Mouse (Mus musculus): ENCODE measurements around the gene Fam71e1.

The Fam71e1 gene

DNA sequence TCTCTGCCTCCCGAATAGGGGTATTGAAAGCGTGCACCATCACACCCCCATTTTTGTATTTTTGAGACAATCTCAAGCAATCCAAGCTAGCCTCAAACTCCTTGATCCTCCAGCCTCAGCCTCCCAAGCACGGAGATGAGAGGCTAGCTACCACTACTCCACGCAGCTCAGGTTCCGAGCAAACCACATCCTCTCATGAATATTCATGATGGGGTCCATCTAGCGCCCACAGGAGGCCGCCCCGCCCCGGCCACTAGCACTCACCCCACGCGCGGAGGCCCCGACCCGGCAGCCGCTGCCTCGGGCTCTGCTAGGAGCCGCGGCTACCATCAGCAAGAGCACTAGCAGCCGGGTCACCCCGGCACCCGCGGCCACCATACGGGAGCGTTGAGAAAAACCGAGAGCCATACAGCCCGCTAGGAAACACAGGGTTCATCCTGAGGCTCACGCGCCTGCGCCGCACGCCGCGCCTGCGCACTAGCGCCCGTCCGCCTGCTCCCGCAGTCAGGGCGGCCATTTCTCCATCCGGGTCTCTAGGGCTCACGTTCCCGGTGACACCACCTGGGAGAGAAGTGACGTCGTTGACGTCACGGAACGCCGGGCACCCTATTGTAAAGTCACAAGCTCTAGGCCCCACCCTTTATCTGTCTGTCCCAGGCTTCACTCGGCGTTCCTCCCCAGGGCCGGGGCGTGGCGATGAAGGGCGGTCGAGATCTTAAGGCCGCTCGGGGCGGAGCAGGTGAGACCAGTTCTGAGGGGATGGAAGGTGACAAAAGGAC is at the start of gene Fam71e1, which contains the start of gene Emc10:
Gene Fam71e1 (plus strand): TSS at position 590 of the 779 bp plus-strand sequence.
Gene Emc10 (minus strand): TSS at position 538 of the 779 bp plus-strand sequence.
- peak; percentile 96 for DNase-seq (ENCODE audit: low spot score in 2 of 2)

DNA sequence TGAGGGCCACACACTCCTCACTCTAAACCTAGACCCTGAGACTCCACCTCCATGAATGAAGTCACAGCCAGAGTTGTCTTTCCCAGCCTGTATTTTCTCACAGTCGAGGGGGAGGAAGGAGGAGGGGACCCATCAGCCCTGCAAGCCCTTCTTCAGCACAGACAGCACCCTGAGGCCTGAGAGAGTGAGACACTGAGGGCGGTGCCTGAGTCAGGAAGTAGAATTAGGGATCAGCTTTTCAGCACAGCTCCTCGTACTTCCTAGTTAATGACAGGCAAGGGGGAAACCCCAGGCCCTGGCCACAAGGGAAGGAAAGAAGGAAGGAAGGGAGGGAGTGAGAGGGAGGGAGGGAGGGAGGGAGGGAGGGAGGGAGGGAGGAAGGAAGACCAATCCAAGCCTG is 43.1 kb upstream of the Fam71e1 start:
- DNase-seq (ENCODE audit: low spot score in 2 of 2) = no peak

DNA sequence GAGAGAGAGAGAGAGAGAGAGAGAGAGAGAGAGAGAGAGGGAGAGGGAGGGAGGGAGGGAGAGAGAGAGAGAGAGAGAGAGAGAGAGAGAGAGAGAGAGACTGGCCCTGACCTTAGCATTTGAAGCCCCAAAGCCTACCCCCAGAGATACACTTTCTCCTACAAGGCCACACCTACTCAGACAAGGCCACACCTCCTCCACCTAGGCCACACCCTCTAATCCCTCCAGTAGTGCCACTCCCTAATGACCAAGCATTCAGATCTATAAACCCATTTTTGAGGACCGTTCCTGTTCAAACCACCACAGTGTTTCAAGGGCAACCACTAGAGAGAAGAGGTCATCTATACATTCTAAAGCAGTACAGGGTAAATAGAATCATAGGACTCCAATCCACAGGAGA is 40.1 kb upstream of the Fam71e1 start:
- peak in 1 of 2 experiments; percentile 7 for DNase-seq (ENCODE audit: low spot score in 2 of 2)

DNA sequence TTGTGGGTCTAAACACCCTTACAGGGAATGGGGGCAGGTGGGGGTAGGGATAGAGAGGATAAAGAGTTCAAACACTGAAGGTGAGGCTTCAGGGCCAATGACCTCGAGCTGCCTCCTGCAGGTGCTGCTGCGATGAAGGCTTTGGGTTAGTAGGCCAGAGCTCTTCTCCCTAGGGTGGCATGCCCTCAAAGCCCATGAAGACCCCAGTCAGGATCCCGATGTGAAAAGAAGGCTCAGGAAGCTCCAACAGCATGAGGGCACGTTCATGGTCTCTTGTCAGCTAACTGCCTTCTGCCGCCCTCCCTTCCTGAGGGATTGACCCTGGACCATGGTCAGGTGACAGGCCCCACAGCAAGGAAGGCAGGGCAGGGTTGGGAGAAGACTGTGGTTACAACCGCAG is 36.3 kb upstream of the Fam71e1 start:
- no peak for DNase-seq (ENCODE audit: low spot score in 2 of 2)

DNA sequence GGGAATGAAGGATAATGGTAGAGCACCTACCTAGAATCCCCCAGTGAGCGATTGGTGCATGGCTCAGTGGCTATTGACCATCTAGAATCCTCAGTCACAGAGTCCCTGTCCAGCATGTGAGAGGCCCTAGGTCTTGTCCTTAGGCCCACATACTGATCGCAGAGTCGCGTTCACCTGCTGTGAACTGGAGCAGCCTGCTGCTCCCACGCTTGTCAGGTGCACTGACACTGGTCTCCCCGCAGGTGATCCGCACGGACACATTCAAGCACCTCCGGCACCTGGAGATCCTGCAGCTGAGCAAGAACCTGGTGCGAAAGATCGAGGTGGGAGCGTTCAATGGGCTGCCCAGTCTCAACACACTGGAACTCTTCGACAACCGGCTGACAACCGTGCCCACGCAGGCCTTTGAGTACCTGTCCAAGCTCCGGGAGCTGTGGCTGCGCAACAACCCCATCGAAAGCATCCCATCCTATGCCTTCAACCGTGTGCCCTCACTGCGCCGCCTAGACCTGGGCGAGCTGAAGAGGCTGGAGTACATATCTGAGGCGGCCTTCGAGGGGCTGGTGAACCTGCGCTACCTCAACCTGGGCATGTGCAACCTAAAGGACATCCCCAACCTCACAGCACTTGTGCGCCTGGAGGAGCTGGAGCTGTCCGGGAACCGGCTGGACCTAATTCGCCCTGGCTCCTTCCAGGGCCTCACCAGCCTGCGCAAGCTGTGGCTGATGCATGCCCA is 35.4 kb upstream of the Fam71e1 start:
- peak in 1 of 2 experiments; percentile 7 for DNase-seq (ENCODE audit: low spot score in 2 of 2)

DNA sequence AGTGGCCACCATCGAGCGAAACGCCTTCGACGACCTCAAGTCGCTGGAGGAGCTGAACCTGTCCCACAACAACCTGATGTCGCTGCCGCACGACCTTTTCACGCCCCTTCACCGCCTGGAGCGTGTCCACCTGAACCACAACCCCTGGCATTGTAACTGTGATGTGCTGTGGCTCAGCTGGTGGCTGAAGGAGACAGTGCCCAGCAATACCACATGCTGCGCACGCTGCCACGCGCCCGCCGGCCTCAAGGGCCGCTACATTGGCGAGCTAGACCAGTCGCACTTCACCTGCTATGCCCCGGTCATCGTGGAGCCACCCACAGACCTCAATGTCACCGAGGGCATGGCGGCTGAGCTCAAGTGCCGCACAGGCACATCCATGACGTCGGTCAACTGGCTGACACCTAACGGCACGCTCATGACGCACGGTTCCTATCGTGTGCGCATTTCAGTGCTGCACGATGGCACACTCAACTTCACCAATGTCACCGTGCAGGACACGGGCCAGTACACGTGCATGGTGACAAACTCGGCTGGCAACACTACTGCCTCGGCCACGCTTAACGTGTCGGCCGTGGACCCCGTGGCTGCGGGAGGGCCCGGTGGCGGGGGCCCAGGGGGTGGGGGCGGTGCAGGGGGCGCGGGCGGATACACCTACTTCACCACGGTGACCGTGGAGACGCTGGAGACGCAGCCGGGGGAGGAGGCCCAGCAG is 34.7 kb upstream of the Fam71e1 start:
- no peak for DNase-seq (ENCODE audit: low spot score in 2 of 2)

DNA sequence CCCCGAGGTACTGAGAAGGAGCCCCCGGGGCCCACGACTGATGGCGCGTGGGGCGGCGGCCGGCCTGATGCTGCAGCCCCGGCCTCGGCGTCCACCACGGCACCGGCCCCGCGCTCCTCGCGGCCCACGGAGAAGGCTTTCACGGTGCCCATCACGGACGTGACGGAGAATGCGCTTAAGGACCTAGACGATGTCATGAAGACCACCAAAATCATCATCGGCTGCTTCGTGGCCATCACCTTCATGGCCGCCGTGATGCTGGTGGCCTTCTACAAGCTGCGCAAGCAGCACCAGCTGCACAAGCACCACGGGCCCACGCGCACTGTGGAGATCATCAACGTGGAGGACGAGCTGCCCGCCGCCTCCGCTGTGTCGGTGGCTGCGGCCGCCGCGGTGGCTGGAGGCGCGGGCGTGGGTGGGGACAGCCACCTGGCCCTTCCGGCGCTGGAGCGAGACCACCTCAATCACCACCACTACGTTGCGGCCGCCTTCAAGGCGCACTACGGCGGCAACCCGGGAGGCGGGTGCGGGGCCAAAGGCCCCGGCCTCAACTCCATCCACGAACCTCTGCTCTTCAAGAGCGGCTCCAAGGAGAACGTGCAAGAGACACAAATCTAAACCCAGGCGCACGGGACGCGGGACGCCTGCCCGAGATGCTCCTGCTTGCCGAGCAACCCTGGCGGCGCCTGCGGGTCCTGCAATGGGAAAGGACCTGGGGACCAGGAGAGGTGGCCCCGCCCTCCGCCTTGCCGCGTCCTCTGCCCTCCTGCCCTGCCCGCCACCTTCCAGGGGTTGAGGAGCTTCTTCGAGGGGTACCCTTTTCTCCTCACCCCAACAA is 33.9 kb upstream of the Fam71e1 start:
- peak; percentile 9 to 41 for DNase-seq (ENCODE audit: low spot score in 2 of 2)

DNA sequence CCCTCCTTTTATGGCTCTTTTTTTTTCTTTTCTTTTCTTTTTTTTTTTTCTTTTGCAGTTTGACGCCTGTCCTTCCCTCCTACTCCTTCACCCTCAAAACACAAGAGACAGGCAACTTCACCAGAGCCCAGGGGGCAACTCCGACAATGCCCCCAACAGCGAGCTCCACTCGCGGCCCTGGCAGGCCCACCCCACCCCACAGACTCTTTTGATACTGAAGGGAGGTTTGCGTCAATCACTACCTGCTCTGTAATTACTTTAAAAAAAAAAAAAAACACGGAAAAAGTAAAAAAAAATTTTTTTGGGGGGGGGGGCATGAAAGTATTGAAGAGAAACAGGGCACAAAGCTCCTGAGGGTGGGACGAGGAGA is 33.3 kb upstream of the Fam71e1 start:
- peak in 1 of 2 experiments; percentile 2 for DNase-seq (ENCODE audit: low spot score in 2 of 2)

DNA sequence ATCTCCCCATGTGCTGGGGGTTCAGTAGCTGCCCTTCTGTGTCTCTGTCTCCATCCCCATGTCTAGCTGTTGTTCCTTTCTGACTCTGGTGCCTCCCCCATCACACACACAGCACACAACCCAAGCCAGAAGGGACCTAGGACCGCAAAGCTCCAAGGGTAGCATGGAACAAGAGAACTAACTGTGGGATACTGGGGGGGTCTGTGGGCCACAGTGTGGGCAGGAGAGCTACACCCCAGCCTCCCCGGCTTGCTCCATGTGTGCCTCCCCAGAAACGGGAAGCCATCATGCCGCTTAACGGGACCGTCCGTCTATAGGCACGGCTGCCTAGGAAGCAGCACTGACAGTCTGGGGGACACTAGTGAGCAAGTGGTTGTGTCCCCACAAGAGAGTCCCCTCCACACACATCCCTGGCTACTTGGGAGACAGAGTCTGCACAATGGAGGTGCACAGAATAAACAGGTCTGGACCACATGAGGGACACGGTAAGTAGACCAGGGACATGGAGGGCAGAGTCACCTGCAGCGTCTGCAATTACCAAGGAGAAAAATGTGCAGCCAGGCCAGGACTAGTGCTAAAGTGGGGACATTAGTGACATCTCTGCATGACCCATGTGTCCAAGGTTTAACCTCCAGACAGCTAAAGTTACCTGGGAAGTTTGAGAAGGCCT is 32.7 kb upstream of the Fam71e1 start:
- peak in 1 of 2 experiments; percentile 5 for DNase-seq (ENCODE audit: low spot score in 2 of 2)

DNA sequence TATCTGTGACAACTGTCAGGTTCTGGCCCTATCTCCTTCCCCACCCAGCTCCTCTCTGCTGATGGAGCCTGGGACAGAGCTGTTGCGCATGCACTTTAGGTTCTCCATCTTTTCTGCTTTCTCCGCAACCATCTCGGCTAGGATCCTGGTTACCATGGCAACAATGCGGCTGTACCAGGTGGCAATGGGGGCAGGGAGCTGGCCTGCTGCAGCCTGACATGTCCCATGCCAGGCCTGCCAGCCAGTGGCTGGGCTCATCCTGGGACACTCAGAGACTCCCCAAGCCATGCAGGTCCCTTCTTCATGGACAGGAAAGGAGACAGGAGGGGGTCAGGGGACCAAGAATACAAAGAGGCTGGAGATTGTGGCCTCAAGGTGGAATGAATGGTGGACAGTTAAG is 31.9 kb upstream of the Fam71e1 start:
- DNase-seq (ENCODE audit: low spot score in 2 of 2) = no peak

DNA sequence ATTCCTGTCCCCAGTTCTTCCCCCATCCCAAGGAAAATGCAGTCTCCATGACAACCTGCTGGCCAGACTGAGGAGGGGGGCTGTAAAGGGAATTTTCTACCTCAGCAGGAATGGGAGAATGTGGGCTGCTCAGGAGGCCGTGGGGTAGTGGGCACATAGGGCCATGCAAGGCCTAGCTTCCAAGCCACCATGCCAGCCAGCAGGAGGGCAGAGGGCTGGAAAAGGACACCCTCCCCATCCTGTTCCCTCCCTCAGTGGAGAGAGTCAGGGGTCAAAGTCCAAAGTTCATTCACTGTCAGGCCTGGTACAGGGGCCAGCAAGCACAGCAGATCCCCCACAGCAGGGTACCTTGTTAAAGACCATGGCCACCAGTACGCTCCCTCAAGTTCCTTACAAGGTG is 31.3 kb upstream of the Fam71e1 start, which contains the start of gene Aspdh:
Gene Aspdh (plus strand): TSS at position 281 of the 400 bp plus-strand sequence.
- DNase-seq (ENCODE audit: low spot score in 2 of 2) = no peak

DNA sequence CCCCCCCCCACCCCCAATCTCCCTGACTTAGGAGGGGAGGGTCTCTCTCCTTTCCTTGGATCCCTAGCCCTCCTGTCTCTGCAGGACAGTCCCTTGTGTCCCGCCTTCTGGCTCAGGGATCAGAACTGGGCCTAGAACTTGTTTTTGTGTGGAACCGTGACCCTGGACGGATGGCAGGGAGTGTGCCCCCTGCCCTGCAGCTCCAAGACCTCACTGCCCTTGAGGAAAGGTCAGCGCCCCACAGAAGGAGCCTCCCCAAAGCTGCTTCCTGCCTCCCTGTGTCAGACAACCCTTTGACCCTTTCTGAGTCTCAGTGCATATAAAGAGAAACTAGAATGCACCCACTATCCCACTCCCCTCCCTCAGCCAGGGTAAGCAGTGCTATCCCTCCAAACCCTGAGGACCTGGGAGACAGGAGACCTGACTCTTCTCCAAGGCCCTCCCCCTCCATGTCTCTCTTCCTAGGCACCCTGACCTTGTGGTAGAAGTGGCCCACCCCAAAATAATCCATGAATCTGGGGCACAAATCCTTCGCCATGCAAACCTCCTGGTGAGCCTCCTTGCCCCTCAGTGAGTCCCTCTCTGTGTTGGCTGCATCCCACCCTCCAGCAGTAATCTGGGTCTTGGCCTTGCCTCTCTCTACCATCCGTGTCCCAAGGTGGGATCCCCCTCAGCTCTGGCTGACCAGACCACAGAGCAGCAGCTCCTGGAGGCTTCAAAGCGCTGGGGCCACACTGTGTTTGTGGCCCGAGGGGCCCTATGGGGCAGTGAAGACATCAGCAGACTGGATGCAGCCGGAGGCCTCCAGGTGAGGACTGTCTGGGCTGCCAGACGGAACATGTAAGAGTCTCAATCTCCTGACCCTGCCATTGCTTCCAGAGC is 30.1 kb upstream of the Fam71e1 start:
- no peak for DNase-seq (ENCODE audit: low spot score in 2 of 2)

DNA sequence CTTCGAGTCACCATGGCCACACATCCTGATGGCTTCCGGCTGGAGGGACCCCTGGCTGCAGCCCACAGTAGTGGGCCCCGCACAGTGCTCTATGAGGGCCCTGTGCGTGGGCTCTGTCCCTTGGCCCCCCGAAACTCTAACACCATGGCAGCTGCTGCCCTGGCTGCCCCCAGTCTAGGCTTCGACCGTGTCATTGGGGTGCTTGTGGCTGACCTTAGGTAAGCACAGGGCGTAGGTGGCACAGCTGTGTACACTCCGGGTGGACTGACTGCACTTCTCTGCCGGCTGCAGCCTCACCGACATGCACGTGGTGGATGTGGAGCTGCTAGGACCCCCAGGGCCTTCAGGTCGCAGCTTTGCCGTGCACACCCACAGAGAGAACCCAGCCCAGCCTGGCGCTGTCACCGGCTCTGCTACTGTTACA is 29.5 kb upstream of the Fam71e1 start:
- DNase-seq (ENCODE audit: low spot score in 2 of 2) = no peak

DNA sequence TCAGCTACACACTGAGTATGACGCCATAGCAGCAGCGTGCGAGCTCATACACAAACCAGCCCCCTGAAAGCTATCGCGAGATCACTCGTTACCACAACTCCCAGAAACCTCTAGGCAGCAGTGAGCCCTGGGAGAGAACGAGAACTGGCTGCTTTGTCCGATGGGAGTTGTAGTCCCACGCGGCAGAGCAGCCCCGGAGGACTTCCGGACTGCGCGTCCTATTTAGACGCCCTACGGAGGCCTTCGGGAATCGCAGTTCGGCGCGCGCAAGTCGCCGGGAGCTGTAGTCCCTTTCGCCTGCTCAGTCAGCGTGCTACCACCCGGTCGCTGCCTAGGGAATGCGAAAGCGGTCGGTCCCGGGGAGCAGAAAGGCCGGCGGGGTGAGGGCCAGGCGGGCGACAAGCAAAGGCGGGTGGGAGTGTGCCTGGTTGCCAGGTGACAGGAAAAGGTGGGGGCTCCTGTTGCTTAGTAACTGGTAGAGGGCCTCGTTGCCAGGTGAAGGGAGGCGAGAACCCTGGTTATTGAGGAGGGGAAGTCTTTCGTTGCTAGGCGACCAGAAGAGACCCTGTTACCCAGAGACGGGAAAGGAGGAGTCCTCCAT is 28.5 kb upstream of the Fam71e1 start, which contains the start of gene Josd2:
Gene Josd2 (plus strand): TSS at position 170 of the 601 bp plus-strand sequence.
- peak; percentile 74 to 84 for DNase-seq (ENCODE audit: low spot score in 2 of 2)

DNA sequence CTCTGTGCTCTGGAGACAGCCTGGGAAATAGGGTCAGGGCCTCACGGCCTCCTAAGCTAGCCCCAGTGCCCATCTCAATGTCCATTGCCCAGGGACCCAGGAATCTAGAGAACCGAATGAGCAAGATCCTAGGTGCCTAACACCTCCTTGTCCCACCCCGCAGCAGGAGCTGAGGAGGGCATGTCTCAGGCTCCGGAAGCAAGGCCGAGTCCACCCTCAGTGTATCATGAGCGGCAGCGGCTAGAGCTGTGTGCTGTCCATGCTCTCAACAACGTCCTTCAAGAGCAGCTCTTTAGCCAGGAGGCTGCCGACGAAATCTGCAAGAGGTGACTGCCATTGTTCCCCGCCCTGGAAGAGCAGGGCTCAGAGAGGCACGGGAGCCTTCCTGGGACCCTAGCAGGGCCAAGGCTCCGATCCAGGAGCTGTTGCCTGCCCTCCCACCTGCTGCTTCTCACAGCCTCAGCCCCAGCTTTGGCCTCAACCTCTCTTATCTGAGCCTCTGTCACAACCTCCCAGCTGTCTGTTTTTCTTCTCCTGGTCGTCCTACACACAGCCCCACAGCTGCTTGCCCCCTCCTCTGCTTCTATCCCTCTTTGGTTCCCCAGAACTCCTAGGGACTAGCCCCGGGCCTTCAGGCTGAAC is 27.6 kb upstream of the Fam71e1 start:
- DNase-seq (ENCODE audit: low spot score in 2 of 2) = peak in 1 of 2 experiments; percentile 9

DNA sequence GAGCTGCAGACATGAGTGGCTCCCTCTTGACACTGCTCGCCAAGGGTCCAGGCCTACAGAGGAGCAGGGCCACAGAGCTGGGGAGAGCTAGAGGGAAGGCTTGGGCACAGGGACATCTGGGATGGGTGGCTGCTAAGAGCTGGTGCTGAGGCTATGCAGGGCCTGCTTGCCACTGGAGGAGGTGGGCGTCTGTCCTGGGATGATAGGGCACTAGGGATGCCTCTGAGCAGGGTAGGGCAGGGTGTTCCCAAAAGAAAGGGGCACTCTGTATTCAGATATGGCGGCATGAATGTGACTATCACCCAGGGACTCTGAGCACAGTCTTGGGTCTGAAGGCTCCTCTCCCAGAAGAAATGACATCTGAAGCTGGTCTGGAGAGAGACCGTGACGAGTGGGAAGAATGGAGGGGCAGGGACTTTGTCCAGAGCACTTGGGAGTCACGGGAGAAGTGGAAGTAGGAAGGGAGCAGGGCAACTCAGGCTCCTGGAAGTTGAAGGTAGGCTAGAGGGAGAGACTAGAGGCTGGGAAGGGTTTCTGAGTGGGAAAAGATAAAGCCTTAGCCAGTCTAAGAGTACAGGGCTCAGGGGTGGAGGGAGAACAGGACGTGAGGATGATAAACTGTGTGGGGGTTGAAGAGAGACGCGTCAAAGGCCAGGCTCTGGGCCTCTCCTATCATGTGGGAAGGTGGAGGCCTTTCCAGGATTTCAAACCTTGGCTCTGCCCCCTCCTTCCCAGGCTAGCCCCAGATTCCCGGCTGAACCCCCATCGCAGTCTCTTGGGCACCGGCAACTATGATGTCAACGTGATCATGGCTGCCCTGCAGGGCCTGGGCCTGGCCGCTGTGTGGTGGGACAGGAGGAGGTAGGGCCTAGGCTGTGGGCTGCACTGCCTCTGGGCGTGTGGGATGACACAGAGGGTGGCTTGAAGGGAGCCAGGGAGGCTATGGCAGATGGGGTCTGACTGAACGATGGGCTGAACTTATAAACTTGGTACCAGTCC is 26.4 kb upstream of the Fam71e1 start:
- no peak for DNase-seq (ENCODE audit: low spot score in 2 of 2)

Measured in spleen, postnatal 14 days (tissue).